Mouse (Mus musculus) myocyte (in vitro differentiated cells): ENCODE results near the gene Hephl1.

Source experiments
- CEBPB ChIP-seq: IDR thresholded peaks from 2 replicates; pipeline ENCODE4 v1.6.1; 2011; ENCODE audit warnings: mild to moderate bottlenecking, moderate library complexity; ENCODE audit not compliant: poor library complexity, insufficient read depth, severe bottlenecking
- E2F4 ChIP-seq: IDR thresholded peaks from one replicate; pipeline ENCODE4 v1.6.1; 2011; ENCODE audit warnings: mild to moderate bottlenecking, control low read depth, moderate library complexity; ENCODE audit not compliant: insufficient read depth
- MAX ChIP-seq: IDR thresholded peaks from one replicate; pipeline ENCODE4 v1.6.1; 2011; ENCODE audit warnings: low read depth, mild to moderate bottlenecking, control low read depth
- MYOD1 ChIP-seq, 3 experiments: IDR thresholded peaks; one replicate each; pipeline ENCODE4 v1.6.1; 2011; ENCODE audit warnings: control low read depth in 2 of 3, low read depth in 2 of 3, mild to moderate bottlenecking in 2 of 3, moderate library complexity in 1 of 3; ENCODE audit not compliant: insufficient read length in 2 of 3, control insufficient read depth in 1 of 3
- MYOG ChIP-seq, 3 experiments: IDR thresholded peaks; one replicate each; pipeline ENCODE4 v1.6.1; 2011; ENCODE audit warnings: control low read depth in 2 of 3, low read depth in 2 of 3, mild to moderate bottlenecking in 2 of 3; ENCODE audit not compliant: insufficient read length in 2 of 3, control insufficient read depth in 1 of 3, insufficient read depth in 1 of 3
- POLR2A ChIP-seq: IDR thresholded peaks from one replicate; pipeline ENCODE4 v1.6.1; 2011; ENCODE audit warnings: low read depth, mild to moderate bottlenecking, control low read depth, moderate library complexity; ENCODE audit not compliant: insufficient read length
- POLR2AphosphoS2 ChIP-seq: IDR thresholded peaks from one replicate; pipeline ENCODE4 v1.6.1; 2011; ENCODE audit warnings: low read depth, control low read depth; ENCODE audit not compliant: insufficient read length
- REST ChIP-seq: IDR thresholded peaks from one replicate; pipeline ENCODE4 v1.6.1; 2011; ENCODE audit warnings: mild to moderate bottlenecking, control low read depth, moderate library complexity; ENCODE audit not compliant: insufficient read depth, insufficient read length
- SRF ChIP-seq: IDR thresholded peaks from one replicate; pipeline ENCODE4 v1.6.1; 2011; ENCODE audit warnings: low read depth; ENCODE audit not compliant: control insufficient read depth, insufficient read length
- TCF12 ChIP-seq: IDR thresholded peaks from one replicate; pipeline ENCODE4 v1.6.1; 2011; ENCODE audit warnings: mild to moderate bottlenecking, control low read depth; ENCODE audit not compliant: poor library complexity, insufficient read depth, severe bottlenecking
- TCF3 ChIP-seq: IDR thresholded peaks from one replicate; pipeline ENCODE4 v1.6.1; 2011; ENCODE audit warnings: low read depth, control low read depth; ENCODE audit not compliant: insufficient read length
- USF1 ChIP-seq: IDR thresholded peaks from one replicate; pipeline ENCODE4 v1.6.1; 2011; ENCODE audit warnings: low read depth, mild to moderate bottlenecking, control low read depth, moderate library complexity

DNA sequence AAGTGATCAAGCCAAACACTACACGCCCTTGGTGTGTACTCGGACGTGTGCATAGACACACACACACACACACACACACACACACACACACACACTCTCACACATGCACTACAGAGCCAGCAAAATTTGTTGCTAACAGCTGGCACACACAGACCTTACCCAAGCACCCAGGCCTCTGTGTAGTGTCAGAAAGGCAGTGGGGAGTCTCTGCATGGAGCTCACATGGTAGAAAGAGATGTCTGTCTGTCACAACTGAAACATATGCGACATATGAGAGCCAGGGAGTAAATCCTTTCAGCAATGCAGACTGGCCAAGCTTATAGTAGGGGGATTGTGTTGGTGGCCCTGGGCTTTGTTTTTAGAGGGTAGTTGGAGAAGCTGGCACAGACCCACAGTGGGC is 79.1 kb downstream of the Hephl1 start:
- TF ChIP-seq POLR2A (no peak), USF1 (no peak), MYOD1 (IDR thresholded peaks at IDR 0.05; ENCODE audit: control insufficient read depth in 1 of 3, insufficient read length in 2 of 3, low read depth in 2 of 3) (no peak), MAX (no peak), E2F4 (no peak), TCF3 (no peak), MYOG (IDR thresholded peaks at IDR 0.05; ENCODE audit: control insufficient read depth in 1 of 3, insufficient read depth in 1 of 3, insufficient read length in 2 of 3, low read depth in 2 of 3) (no peak), POLR2AphosphoS2 (no peak), CEBPB (no peak), TCF12 (no peak), SRF (no peak), REST (no peak)
